Mouse (Mus musculus) kidney, embryonic 16.5 days (tissue): ENCODE data around the gene Larp4b. TPM values are rescaled to one million over a fixed set of nuclear protein-coding genes. Genes with fewer than 3 reads are reported as not detected.

ENCODE experiments used
- ATAC-seq: fragments of 200-750 bp; cut with Nextera tagmentation; 2 replicates; pipeline ENCODE4 v1.8.0; 2017; ENCODE audit warnings: moderate TSS enrichment; ENCODE audit not compliant: low FRiP score, low TSS enrichment
- H3K27ac ChIP-seq: fragments of 300-500 bp; sonication (generic); 2 replicates; pipeline ENCODE4 v1.5.1; 2014; ENCODE audit warnings: low read length
- H3K27me3 ChIP-seq: fragments of 300-500 bp; sonication (generic); 2 replicates; pipeline ENCODE4 v1.6.1; 2014; ENCODE audit warnings: low read length, control low read depth, mixed read lengths; ENCODE audit not compliant: insufficient read depth
- H3K36me3 ChIP-seq: fragments of 300-500 bp; sonication (generic); 2 replicates; pipeline ENCODE4 v1.6.1; 2014; ENCODE audit warnings: low read length, control low read depth, mixed read lengths; ENCODE audit not compliant: insufficient read depth
- H3K4me1 ChIP-seq: fragments of 300-500 bp; sonication (generic); 2 replicates; pipeline ENCODE4 v1.6.1; 2014; ENCODE audit warnings: low read length, control low read depth, mixed read lengths; ENCODE audit not compliant: insufficient read depth
- H3K4me2 ChIP-seq: fragments of 300-500 bp; sonication (generic); replicated peaks from 2 replicates; pipeline ENCODE4 v1.6.1; 2014; ENCODE audit warnings: low read depth, low read length
- H3K4me3 ChIP-seq: fragments of 300-500 bp; sonication (generic); 2 replicates; pipeline ENCODE4 v1.5.1; 2014; ENCODE audit warnings: mild to moderate bottlenecking, low read length
- H3K9ac ChIP-seq: fragments of 300-500 bp; sonication (generic); replicated peaks from 2 replicates; pipeline ENCODE4 v1.6.1; 2014; ENCODE audit warnings: low read length
- H3K9me3 ChIP-seq: fragments of 300-500 bp; sonication (generic); 2 replicates; pipeline ENCODE4 v1.6.1; 2016; ENCODE audit warnings: low read length, control low read depth
- WGBS: fragments of 180-500 bp; shearing (Covaris S2); extraction: QIAGEN DNeasy Blood & Tissue Kit; methylation state at CpG from one replicate; pipeline ENCODE4 v1.1.7; 2014; 5-methylcytosine and 5-hydroxymethylcytosine counted together
- polyA plus RNA-seq: library from polyadenylated mRNA; unstranded; fragments of >200 nt; fragmentation: Nextera tagmentation; extraction: Ambion mirVana; gene quantifications from 2 replicates; pipeline ENCODE4 v1.2.1, GENCODE M21; 2015

The Larp4b gene
- polyA plus RNA-seq, 1 experiment from 2014 or later = 32.3 TPM

DNA sequence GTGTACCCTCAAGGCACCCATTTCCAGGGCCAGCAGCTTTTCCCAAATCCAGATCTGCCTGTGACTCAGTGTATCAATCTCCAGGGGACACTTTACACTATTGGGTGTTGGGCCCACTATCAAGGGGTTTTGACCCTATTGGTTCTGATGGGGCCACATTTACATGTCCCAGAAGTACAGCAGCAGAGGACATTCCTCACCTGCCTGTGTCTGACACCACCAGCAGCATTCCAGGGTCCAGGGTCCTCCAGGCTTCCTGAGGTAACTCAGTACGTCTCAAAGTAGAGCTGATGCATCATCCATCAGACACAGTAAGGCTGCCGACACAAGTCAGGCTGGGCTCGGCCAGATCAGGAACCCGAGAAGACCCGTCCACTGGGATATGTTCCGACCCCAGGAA lies 91.0 kb downstream of the Larp4b start:
- Histone ChIP-seq H3K9me3 (no peaks in the 10 kb centered on the region), H3K27me3 (no peaks in the 10 kb centered on the region), H3K4me2 (no peak overlapping the region), H3K27ac (no peak overlapping the region), H3K36me3 (no peaks in the 10 kb centered on the region), H3K9ac (no peak overlapping the region), H3K4me1 (peaks cover 36% of the 10 kb centered on the region), H3K4me3 (no peak overlapping the region)
- 58% methylated on average over 6 of the region's 6 CpGs for whole genome bisulfite sequencing
- ATAC-seq = no peak

DNA sequence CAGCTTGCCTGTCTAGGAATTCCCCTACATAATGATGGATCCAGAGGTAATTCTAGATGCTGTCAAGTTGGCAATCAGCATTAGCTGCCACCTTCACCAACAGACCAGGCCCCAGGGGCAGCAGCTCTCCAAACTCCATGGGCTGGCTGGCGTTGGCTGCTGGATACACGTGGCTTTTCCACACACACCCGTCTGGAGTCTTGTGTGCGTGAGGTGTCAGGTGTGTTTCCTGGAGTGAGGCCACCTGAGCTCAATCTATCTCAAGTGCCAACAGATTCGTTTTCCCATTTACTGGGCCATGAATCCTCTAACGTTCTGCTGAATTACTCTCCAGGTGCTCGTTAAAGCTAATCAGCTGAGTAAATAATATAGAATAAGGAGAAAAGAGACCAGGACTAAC lies 93.5 kb downstream of the Larp4b start:
- Histone ChIP-seq H3K4me1 (peaks cover 34% of the 10 kb centered on the region), H3K27me3 (no peaks in the 10 kb centered on the region), H3K9ac (no peak overlapping the region), H3K9me3 (no peaks in the 10 kb centered on the region), H3K4me2 (no peak overlapping the region), H3K36me3 (no peaks in the 10 kb centered on the region), H3K27ac (no peak overlapping the region), H3K4me3 (no peak overlapping the region)
- WGBS = 27% methylated on average over 7 of the region's 7 CpGs
- ATAC-seq = no peak

DNA sequence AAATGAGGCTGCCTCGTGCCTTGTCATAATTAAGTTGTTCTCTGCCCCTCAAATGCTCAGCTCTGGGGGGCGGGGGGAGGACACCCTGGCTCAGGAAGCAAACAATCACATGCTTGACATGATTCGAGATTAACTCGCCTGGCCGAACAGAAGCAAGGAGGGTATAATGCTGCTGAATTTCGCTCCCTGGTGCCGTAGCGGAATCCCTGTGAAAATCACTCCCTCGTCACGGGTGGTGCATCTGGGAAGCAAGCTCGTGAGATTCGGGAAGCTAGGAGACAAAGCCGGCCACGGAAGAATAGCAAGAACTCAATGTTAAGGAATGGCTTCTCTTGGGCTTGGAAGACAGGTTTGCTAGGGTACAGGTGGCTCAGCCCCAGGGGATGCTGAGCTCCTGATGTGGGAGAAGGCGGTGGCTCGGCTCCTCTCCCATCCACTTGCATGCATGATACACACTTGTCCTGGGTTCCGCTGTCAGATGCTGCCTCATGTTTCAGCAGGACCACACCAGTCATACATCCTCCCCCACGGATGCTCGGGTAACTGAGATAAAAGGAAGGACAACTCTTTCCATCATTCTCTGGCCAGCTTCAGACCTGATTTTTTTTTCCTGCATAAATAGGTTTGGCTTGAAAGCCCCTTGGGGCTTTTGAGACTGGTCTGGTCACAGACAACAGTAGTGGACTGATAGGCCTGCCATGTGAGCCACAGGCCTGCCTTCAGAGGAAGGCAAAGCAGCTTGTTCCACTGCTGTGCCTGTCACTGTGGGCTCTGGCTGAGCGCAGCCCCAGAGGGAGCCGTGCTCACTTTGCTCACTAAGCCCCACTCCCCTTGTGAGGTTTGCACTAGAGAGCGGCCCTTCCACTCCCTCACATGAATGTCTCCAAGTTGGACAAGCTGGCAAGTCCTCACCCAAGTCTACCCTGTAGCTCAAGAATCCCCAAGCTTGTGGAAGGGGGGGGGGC lies 94.2 kb downstream of the Larp4b start:
- Histone ChIP-seq H3K27me3 (no peaks in the 10 kb centered on the region), H3K4me2 (peak overlapping the region; percentile 32), H3K4me3 (peak overlapping the region; percentile 7; the same call in 1 of the 2 replicates), H3K9ac (no peak overlapping the region), H3K4me1 (peaks cover 40% of the 10 kb centered on the region), H3K9me3 (no peaks in the 10 kb centered on the region), H3K36me3 (no peaks in the 10 kb centered on the region), H3K27ac (peak overlapping the region; percentile 45; the same call in 1 of the 2 replicates)
- WGBS = 36% methylated on average over 22 of the region's 22 CpGs
- no peak; the same call in 1 of the 2 replicates for ATAC-seq

DNA sequence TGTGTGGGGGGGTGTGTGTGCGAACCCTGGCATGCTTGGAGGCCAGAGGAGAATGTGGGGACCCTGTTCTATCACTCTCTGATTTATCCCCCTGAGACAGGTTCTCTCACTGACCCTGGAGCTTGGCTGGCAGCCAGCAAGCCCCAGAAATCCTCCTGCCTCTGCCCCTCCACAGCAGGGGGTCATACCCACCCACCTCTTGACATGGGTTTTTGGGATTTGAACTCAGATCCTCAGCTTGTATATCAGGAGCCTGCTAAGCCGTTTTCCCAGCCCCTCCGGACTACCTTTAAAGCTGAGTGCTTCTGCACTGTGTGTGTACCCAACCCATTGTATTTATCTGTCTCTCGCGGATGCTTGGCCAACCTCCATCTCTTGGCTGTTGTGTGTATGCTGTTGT lies 95.8 kb downstream of the Larp4b start:
- no peak for ATAC-seq
- no peak overlapping the region for H3K9ac ChIP-seq
- no peaks in the 10 kb centered on the region for H3K9me3 ChIP-seq
- 88% methylated on average over 5 of the region's 5 CpGs for WGBS
- no peaks in the 10 kb centered on the region for H3K27me3 ChIP-seq
- H3K27ac ChIP-seq = no peak overlapping the region
- no peak overlapping the region for H3K4me2 ChIP-seq
- no peaks in the 10 kb centered on the region for H3K36me3 ChIP-seq
- H3K4me1 ChIP-seq = peaks cover 42% of the 10 kb centered on the region
- no peak overlapping the region for H3K4me3 ChIP-seq

DNA sequence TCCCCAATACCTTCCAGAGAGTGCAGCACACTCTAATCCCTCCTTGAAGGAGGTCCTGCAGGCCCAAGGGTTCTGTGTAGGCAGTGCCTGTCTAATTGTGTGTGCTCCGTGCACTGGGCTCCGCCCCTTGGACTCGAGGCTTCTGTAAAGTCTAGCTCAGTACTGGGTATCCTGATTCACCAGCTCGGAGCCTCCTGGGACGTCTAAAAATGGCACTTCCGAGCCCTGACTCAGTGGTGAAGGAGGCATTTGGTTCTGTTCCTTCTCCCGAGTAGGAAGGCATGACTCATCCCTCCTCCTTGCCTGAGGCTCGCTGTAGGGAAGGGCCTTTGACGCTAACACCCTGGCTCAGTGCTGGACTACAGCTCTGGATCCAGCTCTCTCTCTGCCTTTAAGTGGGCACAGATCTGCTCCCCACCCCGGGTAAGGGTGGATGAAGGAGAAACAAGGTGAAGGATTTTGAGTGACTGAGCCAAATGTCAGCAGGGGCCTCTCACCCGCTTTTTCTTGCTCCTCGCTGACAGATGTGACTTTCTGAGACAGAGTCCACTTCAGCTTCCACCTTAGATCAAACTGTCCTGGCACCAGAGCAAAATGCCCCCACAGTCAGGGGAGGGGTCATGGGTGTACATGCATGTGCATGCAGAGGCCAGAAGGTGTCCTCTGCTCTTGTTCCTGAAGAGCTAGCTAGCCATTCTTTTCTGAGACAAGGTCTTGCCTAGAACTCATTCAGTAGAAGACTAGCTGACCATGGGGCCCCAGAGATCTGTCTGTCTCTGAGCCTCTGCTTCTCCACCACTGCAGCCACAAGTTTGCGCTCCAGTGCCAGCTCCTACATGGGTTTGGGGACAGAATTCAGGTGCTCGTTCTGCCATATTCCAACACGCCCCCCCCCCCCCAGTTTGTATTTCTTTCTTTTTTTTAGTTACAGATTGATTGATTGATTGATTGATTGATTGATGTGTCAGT lies 97.8 kb downstream of the Larp4b start:
- H3K27me3 ChIP-seq = no peaks in the 10 kb centered on the region
- H3K27ac ChIP-seq = no peak overlapping the region
- no peaks in the 10 kb centered on the region for H3K9me3 ChIP-seq
- H3K9ac ChIP-seq = peak overlapping the region; percentile 2; the same call in 1 of the 2 replicates
- ATAC-seq = peak; percentile 32; the same call in 1 of the 2 replicates
- H3K4me1 ChIP-seq = peaks cover 33% of the 10 kb centered on the region
- no peak overlapping the region for H3K4me3 ChIP-seq
- H3K4me2 ChIP-seq = 0 out of 2 replicates have a peak overlapping the region, but pooled peaks have one; percentile 3
- 42% methylated on average over 15 of the region's 15 CpGs for WGBS
- H3K36me3 ChIP-seq = no peaks in the 10 kb centered on the region

DNA sequence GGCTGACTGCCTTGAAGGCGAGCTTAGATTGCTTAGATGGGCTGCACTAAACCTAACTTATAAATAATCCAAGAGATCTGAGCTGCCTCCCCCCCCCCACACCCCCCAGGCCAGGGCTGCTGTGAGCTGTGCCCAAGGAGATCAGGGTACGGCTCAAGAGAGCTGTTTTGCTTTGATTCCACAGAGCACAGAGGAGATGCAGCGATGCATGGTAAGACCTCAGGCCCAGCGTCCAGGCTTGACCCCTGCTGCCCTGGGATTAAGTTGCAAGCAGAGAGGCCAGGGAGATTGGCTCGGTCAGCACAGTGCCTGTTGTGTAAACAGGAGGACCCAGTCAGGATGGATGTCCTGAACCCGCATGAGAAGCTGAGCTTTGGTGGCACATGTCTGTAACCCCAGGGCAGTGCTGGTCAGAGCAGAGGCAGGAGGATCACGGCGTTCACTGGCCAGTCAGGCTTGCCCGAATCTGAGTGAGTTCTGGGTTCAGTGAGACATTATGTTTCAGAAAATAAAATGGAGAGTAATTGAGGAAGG lies 99.2 kb downstream of the Larp4b start:
- peak; percentile 72 for ATAC-seq
- Histone ChIP-seq H3K27ac (0 out of 2 replicates have a peak overlapping the region, but pooled peaks have one; percentile 1), H3K4me1 (peaks cover 24% of the 10 kb centered on the region), H3K9me3 (no peaks in the 10 kb centered on the region), H3K4me2 (no peak overlapping the region), H3K27me3 (no peaks in the 10 kb centered on the region), H3K9ac (no peak overlapping the region), H3K4me3 (no peak overlapping the region), H3K36me3 (no peaks in the 10 kb centered on the region)
- 19% methylated on average over 9 of the region's 9 CpGs for WGBS

DNA sequence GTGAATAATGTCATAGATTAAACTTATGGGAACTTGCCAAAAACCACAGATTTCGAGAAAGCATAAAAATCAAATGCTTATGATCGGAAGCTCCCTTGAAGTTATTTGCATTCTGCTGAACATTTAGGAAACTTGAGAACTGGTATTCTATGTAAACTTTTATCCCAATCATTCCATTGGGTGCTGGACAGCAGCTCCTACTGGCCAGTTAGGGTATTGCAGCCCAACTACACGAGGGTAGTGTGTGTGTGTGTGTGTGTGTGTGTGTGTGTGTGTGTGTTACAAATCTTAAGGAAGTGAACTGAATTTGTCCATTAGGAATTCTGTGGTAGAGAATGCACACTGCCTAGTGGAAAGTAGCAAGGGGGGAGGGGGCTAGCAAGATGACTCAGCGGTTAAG lies 101.0 kb downstream of the Larp4b start:
- H3K4me2 ChIP-seq = no peak overlapping the region
- no peak overlapping the region for H3K27ac ChIP-seq
- WGBS = 81% methylated on average over 4 of the region's 4 CpGs
- peaks cover 27% of the 10 kb centered on the region for H3K4me1 ChIP-seq
- no peak overlapping the region for H3K9ac ChIP-seq
- no peak for ATAC-seq
- H3K9me3 ChIP-seq = no peaks in the 10 kb centered on the region
- no peaks in the 10 kb centered on the region for H3K27me3 ChIP-seq
- H3K36me3 ChIP-seq = no peaks in the 10 kb centered on the region
- no peak overlapping the region for H3K4me3 ChIP-seq

DNA sequence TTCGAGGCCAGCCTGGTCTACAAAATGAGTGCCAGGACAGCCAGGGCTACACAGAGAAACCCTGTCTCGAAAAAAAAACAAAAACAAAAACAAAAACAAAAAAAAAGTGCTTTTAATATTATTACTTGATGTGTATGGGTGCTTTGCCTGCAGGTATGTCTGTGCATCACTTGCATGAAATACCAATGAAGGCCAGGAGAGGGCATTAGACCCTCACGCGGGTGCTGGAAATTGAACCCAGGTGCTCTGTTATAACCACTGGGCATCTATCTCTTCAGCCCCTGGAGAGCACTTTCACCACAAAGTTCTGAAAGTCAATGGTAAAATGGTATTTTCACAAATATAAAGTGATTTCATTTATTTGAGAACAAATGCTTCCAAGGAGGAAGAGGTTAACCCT lies 101.9 kb downstream of the Larp4b start:
- Histone ChIP-seq H3K36me3 (no peaks in the 10 kb centered on the region), H3K9ac (no peak overlapping the region), H3K27me3 (no peaks in the 10 kb centered on the region), H3K4me3 (no peak overlapping the region), H3K4me1 (peaks cover 27% of the 10 kb centered on the region), H3K9me3 (no peaks in the 10 kb centered on the region), H3K27ac (no peak overlapping the region), H3K4me2 (no peak overlapping the region)
- no peak for ATAC-seq
- 57% methylated on average over 4 of the region's 4 CpGs for whole genome bisulfite sequencing

DNA sequence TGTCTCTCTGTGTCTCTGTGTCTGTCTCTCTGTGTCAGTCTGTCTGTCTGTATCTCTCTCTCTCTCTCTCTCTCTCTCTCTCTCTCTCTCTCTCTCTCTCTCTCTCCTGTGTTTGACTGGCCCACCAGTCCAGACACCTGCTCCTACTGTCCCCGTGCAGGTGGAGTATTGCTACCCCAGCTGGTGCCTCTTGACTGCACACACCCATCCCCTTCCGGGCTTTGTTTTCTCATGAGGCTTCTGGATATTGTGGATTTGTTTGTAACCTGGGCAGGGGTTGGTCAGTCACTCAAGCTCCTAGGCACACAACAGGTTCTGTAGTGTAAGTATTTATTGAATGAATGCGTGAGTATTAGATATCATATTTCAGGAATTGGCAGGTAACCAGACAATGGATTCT lies 104.4 kb downstream of the Larp4b start:
- H3K4me2 ChIP-seq = no peak overlapping the region
- no peak overlapping the region for H3K4me3 ChIP-seq
- peaks cover 10% of the 10 kb centered on the region; the same call in 1 of the 2 replicates for H3K4me1 ChIP-seq
- no peak overlapping the region for H3K27ac ChIP-seq
- no peaks in the 10 kb centered on the region for H3K27me3 ChIP-seq
- no peak for ATAC-seq
- WGBS = 61% methylated on average over 3 of the region's 3 CpGs
- H3K9ac ChIP-seq = no peak overlapping the region
- no peaks in the 10 kb centered on the region for H3K9me3 ChIP-seq
- H3K36me3 ChIP-seq = no peaks in the 10 kb centered on the region
